Mouse (Mus musculus) Patski (cell line): Measurements from ENCODE around the gene Bcl7c. TPM values are rescaled to one million over a fixed set of nuclear protein-coding genes. Genes with fewer than 3 reads are reported as not detected.
A peak's percentile ranks its signal among the peaks of the same experiment; 100 is the strongest.
"Not testable (repeated sequence)": the region's sequence is repeated elsewhere in the genome, so short reads cannot be mapped to it uniquely, and the experiment has no call there.

ENCODE experiments used
- ATAC-seq: fragments of 100-300 bp; one replicate; pipeline ENCODE4 v1.8.0; 2021
- CTCF ChIA-PET: fragments of 350-600 bp; sonication (Branson Sonifier 250); formaldehyde crosslinking; loops from one replicate; lab custom pipeline; 2022; ENCODE audit warnings: inconsistent platforms; lab: Charles Lee
- POLR2A ChIA-PET: fragments of 350-600 bp; sonication (Branson Sonifier 250); formaldehyde crosslinking; loops from one replicate; lab custom pipeline; 2022; ENCODE audit warnings: antibody characterized with exemption, inconsistent platforms; lab: Charles Lee
- DNase-seq: peaks from one replicate; pipeline ENCODE4 v3.0.0-alpha.2; 2011; ENCODE audit warnings: low read depth, low spot score
- H3K27me3 ChIP-seq: fragments of 371-371 bp; one replicate; pipeline ENCODE4 v1.5.1; 2021
- CTCF ChIP-seq: fragments of 100-300 bp; IDR thresholded peaks from one replicate; pipeline ENCODE4 v1.5.1; 2021
- in situ Hi-C: fragments of 300-500 bp; cut with MboI; formaldehyde crosslinking; loops from 3 replicates; pipeline ENCODE4 v1.11.1; 2018; ENCODE audit warnings: low pct_unique_long_range_greater_than_20kb, mixed read lengths
- polyA plus RNA-seq: library from polyadenylated mRNA; unstranded; gene quantifications from one replicate; pipeline ENCODE4 v1.2.3, GENCODE M21; 2021

Gene Bcl7c
- polyA plus RNA-seq, 1 experiment from 2014 or later, result 53.6 TPM

DNA sequence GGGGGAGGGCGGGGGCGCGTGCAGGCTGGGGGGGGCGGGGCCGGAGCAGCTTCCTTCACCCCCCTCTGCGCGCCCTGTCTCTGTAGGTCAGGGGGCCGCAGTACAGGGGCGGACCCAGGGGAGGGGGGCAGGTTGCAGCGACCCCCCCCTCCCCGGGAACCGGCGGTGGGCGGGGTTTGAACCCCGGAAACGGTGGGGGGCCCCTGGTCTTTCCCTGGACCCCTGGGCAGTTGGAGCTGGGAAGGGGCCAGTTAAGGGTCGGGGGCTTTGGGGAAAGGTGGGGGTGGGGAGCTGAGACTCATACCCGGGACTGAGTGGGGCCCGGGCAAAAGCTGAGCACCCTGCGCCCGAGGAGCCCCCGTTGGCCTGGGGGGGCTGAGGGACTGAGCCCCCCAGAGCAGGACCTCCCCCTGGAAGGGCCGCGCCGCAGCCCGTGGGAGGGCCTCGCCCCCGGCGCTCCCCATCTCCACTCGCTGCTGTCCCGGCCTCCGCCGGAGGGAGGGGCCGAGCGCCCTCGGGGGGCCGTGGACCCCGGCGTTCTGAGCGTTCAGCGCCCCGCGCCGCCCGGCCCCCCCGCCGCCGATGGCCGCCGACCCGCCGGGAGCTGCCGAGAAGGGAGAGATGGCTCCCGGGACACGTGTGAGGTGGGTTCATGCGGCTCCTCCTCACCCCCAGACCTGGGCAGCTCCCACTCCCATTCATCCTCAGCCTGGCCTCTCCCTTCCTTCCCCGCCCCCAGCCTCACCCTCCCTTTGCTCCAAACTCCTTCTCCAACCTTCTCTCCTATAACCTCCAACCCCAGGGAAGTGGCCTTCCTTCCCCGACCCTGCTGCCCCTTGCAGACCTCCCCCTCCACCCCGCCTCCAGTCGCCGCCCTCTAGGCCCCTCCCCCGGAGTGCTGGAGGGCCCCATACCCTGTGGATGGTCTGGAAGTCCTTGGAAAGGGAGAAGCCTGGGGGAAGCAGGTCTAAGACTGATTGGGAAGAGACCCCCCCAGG is 38.1 kb upstream of the Bcl7c start:
- ChIA-PET CTCF (interaction anchor here (2.1 kb wide), 1 partner anchor 68 kb away, joined by 5 read pairs; no protein-coding TSS in a partner anchor), POLR2A (interaction anchor here (1.2 kb wide), 1 partner anchor 27 kb away, joined by 4 read pairs; no protein-coding TSS in a partner anchor)
- H3K27me3 ChIP-seq, result no peaks in the 10 kb centered on the region
- in situ Hi-C loops, result no loop called here
- DNase-seq (no peak), ATAC-seq (no peak)
- TF ChIP-seq CTCF, result no peak

DNA sequence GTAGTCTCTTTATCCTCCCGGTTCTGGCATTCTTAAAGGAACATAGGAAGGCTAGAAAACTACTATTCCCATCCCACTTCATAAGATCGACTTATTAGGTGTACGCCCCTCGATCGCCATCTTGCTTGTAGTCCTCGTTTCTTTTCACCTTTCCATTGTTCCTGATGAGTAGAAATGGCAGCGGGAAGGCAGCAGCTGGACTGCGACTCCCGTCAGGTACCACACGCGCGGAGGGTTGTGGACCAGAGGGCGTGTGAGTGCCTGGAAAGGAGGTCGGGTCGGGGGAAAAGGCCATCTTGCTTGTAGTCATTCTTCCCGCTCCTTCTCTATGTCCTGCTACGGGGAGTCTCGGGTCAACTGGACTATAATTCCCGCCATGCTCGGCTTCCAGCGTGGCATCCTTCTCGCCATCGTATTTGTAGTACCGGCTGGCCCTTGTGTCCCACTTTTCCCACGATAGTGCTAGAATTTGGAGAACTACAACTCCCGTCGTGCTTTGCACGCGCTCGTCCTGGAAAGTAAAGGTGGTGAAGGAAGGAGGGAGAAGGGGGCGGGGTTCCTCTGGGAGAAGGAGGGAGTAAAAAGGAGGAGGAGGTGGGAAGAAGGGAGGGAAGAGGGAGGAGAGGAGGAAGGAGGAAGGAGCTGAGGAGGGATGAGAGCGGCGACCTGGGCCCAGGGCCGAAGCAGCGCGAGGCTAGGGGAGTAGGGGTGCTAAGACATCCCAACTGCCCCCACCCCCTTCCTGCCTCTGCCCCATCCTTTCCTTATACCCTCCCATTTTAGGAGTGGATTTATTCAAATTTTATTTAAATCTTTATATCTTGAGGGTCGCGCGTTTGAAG is 37.1 kb upstream of the Bcl7c start:
- no peak for TF ChIP-seq CTCF
- ChIA-PET POLR2A (interaction anchor here (0.6 to 1.2 kb wide), 2 partner anchors 28 to 71 kb away, joined by 3 to 4 read pairs; no protein-coding TSS in a partner anchor), CTCF (interaction anchor here (1.7 to 2.9 kb wide), 3 partner anchors 24 to 72 kb away, joined by 4 to 33 read pairs (median 5); no protein-coding TSS in a partner anchor)
- H3K27me3 ChIP-seq, result no peaks in the 10 kb centered on the region
- in situ Hi-C loops, result no loop called here
- DNase-seq (peak; percentile 99), ATAC-seq (peak; percentile 73)

DNA sequence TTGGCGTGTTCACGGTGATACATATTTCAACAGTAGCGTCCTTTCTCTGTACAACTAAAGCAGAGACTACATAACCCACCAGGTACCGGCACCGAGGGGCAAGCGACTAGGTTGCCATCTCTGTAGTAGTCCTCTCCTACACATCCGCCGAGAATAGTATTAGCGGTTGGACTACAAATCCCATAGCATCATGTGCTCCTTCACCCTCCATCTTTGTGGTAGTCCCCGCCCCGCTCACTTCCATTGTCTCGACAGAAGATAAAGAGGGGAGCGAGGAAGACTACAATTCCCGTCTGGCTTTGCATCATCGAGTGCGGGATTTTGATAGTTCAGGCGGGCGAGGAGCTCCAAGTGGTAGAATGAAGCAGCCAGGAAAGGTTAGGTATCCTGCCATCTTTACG is 36.5 kb upstream of the Bcl7c start:
- ATAC-seq (peak; percentile 73), DNase-seq (peak; percentile 95)
- CTCF ChIA-PET, result interaction anchor here (1.7 to 2.9 kb wide), 3 partner anchors 23 to 71 kb away, joined by 4 to 33 read pairs (median 5); no protein-coding TSS in a partner anchor
- POLR2A ChIA-PET, result interaction anchor here (0.6 to 1.2 kb wide), 2 partner anchors 29 to 70 kb away, joined by 3 to 4 read pairs; no protein-coding TSS in a partner anchor
- TF ChIP-seq CTCF, result no peak
- no peaks in the 10 kb centered on the region for H3K27me3 ChIP-seq
- in situ Hi-C loops, result no loop called here

GRCm38 (mm10) chr7:127744366-127745045 is 35.8 kb upstream of the Bcl7c start, which contains the start of gene Fbxl19:
TSS of gene Fbxl19 (plus strand) at chr7:127744543.
- ChIA-PET POLR2A (interaction anchor here (0.7 kb wide), 2 partner anchors 13 to 33 kb away, joined by 4 to 5 read pairs; no protein-coding TSS in a partner anchor), CTCF (interaction anchor here (0.8 to 2.9 kb wide), 7 partner anchors 15 to 128 kb away, joined by 3 to 33 read pairs (median 4); no protein-coding TSS in a partner anchor)
- no peak for DNase-seq
- H3K27me3 ChIP-seq, result no peaks in the 10 kb centered on the region
- no peak for TF ChIP-seq CTCF
- no peak for ATAC-seq
- in situ Hi-C loops, result loop anchor here (5.0 kb wide), 1 partner anchor 82 kb away; no protein-coding TSS in a partner anchor

- H3K27me3 ChIP-seq, CTCF ChIA-PET, in situ Hi-C loops, DNase-seq, ATAC-seq, POLR2A ChIA-PET: not testable (repeated sequence)
Observed at GRCm38 (mm10) chr7:127732066-127732465, 23.3 kb upstream of the Bcl7c start, which contains the start of gene Ctf2. TSS of gene Ctf2 (minus strand) at chr7:127732166.

GRCm38 (mm10) chr7:127730170-127730569 is 21.4 kb upstream of the Bcl7c start:
- no peak for ATAC-seq
- no peaks in the 10 kb centered on the region for H3K27me3 ChIP-seq
- no peak for DNase-seq
- no peak for TF ChIP-seq CTCF
- in situ Hi-C loops, result no loop called here
- POLR2A ChIA-PET, result interaction anchor here (0.6 kb wide), 2 partner anchors 45 to 114 kb away, joined by 4 to 7 read pairs; no protein-coding TSS in a partner anchor
- CTCF ChIA-PET, result interaction anchor here (2.4 kb wide), 1 partner anchor 55 kb away, joined by 8 read pairs; no protein-coding TSS in a partner anchor

DNA sequence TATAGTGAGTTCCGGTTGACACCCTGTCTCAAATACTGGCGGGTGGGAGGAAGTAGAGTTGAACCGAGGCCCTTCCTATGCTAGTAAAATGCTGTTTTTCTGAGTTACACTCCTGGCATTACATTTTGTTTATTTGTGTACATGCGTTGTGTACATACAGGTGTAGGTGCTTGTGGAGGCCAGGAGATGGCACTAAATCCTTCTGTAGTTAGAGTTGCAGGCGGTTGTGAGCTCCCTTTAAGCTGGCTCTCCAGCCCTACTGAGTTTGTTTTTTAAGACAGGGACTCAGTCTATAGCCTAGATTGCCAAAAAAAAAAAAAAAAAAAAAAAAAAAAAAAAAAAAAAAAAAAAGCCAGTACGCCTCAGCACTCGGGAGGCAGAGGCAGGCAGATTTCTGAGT is 19.2 kb upstream of the Bcl7c start:
- CTCF ChIA-PET, result no interaction called here
- DNase-seq, result no peak
- ATAC-seq, result no peak
- H3K27me3 ChIP-seq, result no peaks in the 10 kb centered on the region
- POLR2A ChIA-PET, result no interaction called here
- TF ChIP-seq CTCF, result no peak
- in situ Hi-C loops, result no loop called here

DNA sequence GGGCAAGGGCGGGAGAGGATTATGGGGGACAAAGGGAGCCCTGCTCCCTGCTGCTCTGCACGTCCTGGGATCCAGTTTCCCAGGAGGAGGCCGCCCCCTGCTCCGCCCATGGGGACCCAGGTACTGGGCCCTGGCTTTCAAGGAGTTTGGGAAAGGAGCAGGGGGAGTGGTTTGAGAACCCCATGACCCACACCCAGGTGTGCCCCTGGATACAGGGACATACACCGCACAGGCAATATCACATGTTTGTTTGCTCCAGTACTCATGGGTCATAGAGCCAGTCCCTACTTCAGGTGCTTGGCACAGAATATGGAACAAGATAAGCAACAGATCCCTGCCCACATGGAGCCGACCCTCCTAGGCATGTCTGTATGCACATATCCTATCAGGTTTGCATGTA is 17.2 kb upstream of the Bcl7c start:
- TF ChIP-seq CTCF, result no peak
- DNase-seq, result no peak
- ATAC-seq, result no peak
- POLR2A ChIA-PET, result no interaction called here
- in situ Hi-C loops, result no loop called here
- H3K27me3 ChIP-seq, result no peaks in the 10 kb centered on the region
- CTCF ChIA-PET, result interaction anchor here (1.1 kb wide), 1 partner anchor 69 kb away, joined by 3 read pairs; no protein-coding TSS in a partner anchor

GRCm38 (mm10) chr7:127725490-127725889 is 16.8 kb upstream of the Bcl7c start:
- DNase-seq, result no peak
- in situ Hi-C loops, result no loop called here

More at GRCm38 (mm10) chr7:127725490-127725889, 16.8 kb upstream of the Bcl7c start:
- ATAC-seq, result no peak
- TF ChIP-seq CTCF, result no peak
- CTCF ChIA-PET, result interaction anchor here (1.1 to 1.5 kb wide), 2 partner anchors 51 to 69 kb away, joined by 3 to 6 read pairs; no protein-coding TSS in a partner anchor
- POLR2A ChIA-PET, result no interaction called here
- no peaks in the 10 kb centered on the region for H3K27me3 ChIP-seq
